Comparison of ENCODE assay signal across 8 mouse cellular contexts in genomic region chr1:171113873-171114299, GRCm38 (mm10). TPM values are rescaled to one million over a fixed set of nuclear protein-coding genes. Genes with fewer than 3 reads are reported as not detected.
DNase-seq lines count a peak whose midpoint lies in the region; ATAC-seq lines count a peak whose summit lies in the region.

TSS of gene Cfap126 (plus strand) at chr1:171113918.

- peak within 1 kb of the TSS; percentile 71 for H3K4me2 ChIP-seq in intestine, embryonic 15.5 days (replicated peaks)

- H3K4me3 ChIP-seq in intestine, embryonic 15.5 days (replicated peaks), result peak within 1 kb of the TSS; percentile 44

- H3K27me3 ChIP-seq in intestine, embryonic 15.5 days (replicated peaks), result no peaks in the 10 kb centered on the region

- H3K9me3 ChIP-seq in intestine, embryonic 15.5 days, result no peaks in the 10 kb centered on the region

- 2% methylated on average over 24 of the region's 24 CpGs for WGBS in intestine, embryonic 15.5 days

- peak within 1 kb of the TSS; percentile 81 for H3K27ac ChIP-seq in intestine, embryonic 15.5 days

- H3K4me1 ChIP-seq in intestine, embryonic 15.5 days (replicated peaks), result peaks cover 6% of the 10 kb centered on the region

- intact Hi-C loops in gastrocnemius, postnatal 36 days (cut with DNase I), result loop anchor here (10.0 kb wide), 1 partner anchor 171 kb away; the partner anchor contains the start of genes Ppox and Usp21
- intact Hi-C loops in left cerebral cortex, postnatal 36 days (cut with DNase I), result loop anchor here (10.0 kb wide), 3 partner anchors 141 to 301 kb away; partner anchors contain the start of genes Adamts4, Ndufs2, Tstd1 and Usf1

- peak within 1 kb of the TSS; percentile 48 for H3K9ac ChIP-seq in intestine, embryonic 15.5 days

- DNase-seq in adrenal gland, adult (ENCODE audit: inconsistent age in 2 of 2, low spot score in 1 of 2), result peak; percentile 96 to 97
- peak; percentile 83 for DNase-seq in embryo, embryonic 10.5 days (ENCODE audit: low spot score)
- DNase-seq in gastrocnemius, postnatal 36 days, result peak; percentile 79 to 87
- peak; percentile 35 to 47 for DNase-seq in left cerebral cortex, postnatal 36 days (ENCODE audit: low spot score in 2 of 2)
- DNase-seq in mesoderm, embryonic 11.5 days (ENCODE audit: low read depth, low spot score), result peak; percentile 58
- peak; percentile 24 to 31 for DNase-seq in right cerebral cortex, postnatal 36 days (ENCODE audit: low spot score in 2 of 2)
- DNase-seq in urinary bladder, postnatal 36 days (ENCODE audit: low spot score in 2 of 2), result peak; percentile 83 to 90

- ATAC-seq in intestine, embryonic 15.5 days, result peak; percentile 48

- H3K36me3 ChIP-seq in intestine, embryonic 15.5 days, result no peaks in the 10 kb centered on the region

RNA-seq across cellular contexts. Expression of gene Cfap126, which starts in this region (rescaled TPM):
- total RNA-seq in gastrocnemius, postnatal 36 days (2021), result under 1 TPM; 0.54 to 0.91 TPM
- 1.7 and 1.8 TPM in 2 replicates for polyA plus RNA-seq in intestine, embryonic 15.5 days (2015; fragmentation: Nextera tagmentation; extraction: Ambion mirVana)
- 1 to 10 TPM in 1 of 2 experiments, not detected in 1; 1.1 TPM for total RNA-seq in left cerebral cortex, postnatal 36 days (2021)

Comparison
In these comparisons a context has a peak if more than half of its experiments do, and no peak if none do; other contexts are left out.
1. Peak in every context shown above with its lines: DNase-seq, ATAC-seq, H3K4me3 ChIP-seq and H3K27ac ChIP-seq.
2. Peak in DNase-seq in gastrocnemius, postnatal 36 days; RNA of the gene not detected or under 1 TPM.
3. DNase-seq: peak in every context shown above with its lines; median percentile 96 in adrenal gland, adult; 86 in urinary bladder, postnatal 36 days; 83 in embryo, embryonic 10.5 days; 83 in gastrocnemius, postnatal 36 days; 58 in mesoderm, embryonic 11.5 days; 41 in left cerebral cortex, postnatal 36 days; 28 in right cerebral cortex, postnatal 36 days.